Mouse (Mus musculus): ENCODE data around the gene Ccdc57. TPM values are rescaled to one million over a fixed set of nuclear protein-coding genes. Genes with fewer than 3 reads are reported as not detected.

Gene Ccdc57
- polyA plus RNA-seq, 1 experiment from 2014 or later = 1.3 TPM

- 12% methylated on average over 4 of the region's 4 CpGs for WGBS
- H3K27ac ChIP-seq (ENCODE audit: low read depth, low read length) = peak overlapping the region; percentile 15; the same call in 1 of the 2 replicates
- ATAC-seq = peak; percentile 65
These were observed 6.1 kb upstream of the Ccdc57 start for GRCm38 (mm10) chr11:120938795-120939194.

GRCm38 (mm10) chr11:120937976-120938375, 5.3 kb upstream of the Ccdc57 start:
- H3K27me3 ChIP-seq (replicated peaks; ENCODE audit: control insufficient read depth, insufficient read depth, low read length) = no peaks in the 10 kb centered on the region
- no peaks in the 10 kb centered on the region for H3K9me3 ChIP-seq (ENCODE audit: control insufficient read depth)
- no peak overlapping the region for H3K4me3 ChIP-seq (ENCODE audit: low read depth, low read length)
- H3K27ac ChIP-seq (ENCODE audit: low read depth, low read length) = no peak overlapping the region
- H3K4me2 ChIP-seq (replicated peaks; ENCODE audit: low read depth) = no peak overlapping the region
- TF ChIP-seq CTCF (IDR thresholded peaks at IDR 0.05; ENCODE audit: low read depth) = no peak
- no peaks in the 10 kb centered on the region for H3K4me1 ChIP-seq (replicated peaks; ENCODE audit: control insufficient read depth, insufficient read depth, low read length)
- no peak for ATAC-seq
- H3K9ac ChIP-seq (ENCODE audit: low read depth, low read length) = no peak overlapping the region
- WGBS = 94% methylated on average over 1 of the region's 1 CpGs
- no peaks in the 10 kb centered on the region for H3K36me3 ChIP-seq (ENCODE audit: control insufficient read depth, insufficient read depth)

More at GRCm38 (mm10) chr11:120938795-120939194, 6.1 kb upstream of the Ccdc57 start:
- Histone ChIP-seq H3K4me2 (replicated peaks; ENCODE audit: low read depth) (no peak overlapping the region), H3K4me3 (ENCODE audit: low read depth, low read length) (no peak overlapping the region), H3K36me3 (ENCODE audit: control insufficient read depth, insufficient read depth) (no peaks in the 10 kb centered on the region), H3K4me1 (replicated peaks; ENCODE audit: control insufficient read depth, insufficient read depth, low read length) (no peaks in the 10 kb centered on the region), H3K27me3 (replicated peaks; ENCODE audit: control insufficient read depth, insufficient read depth, low read length) (no peaks in the 10 kb centered on the region), H3K9me3 (ENCODE audit: control insufficient read depth) (no peaks in the 10 kb centered on the region), H3K9ac (ENCODE audit: low read depth, low read length) (no peak overlapping the region)
- no peak for TF ChIP-seq CTCF (IDR thresholded peaks at IDR 0.05; ENCODE audit: low read depth)

GRCm38 (mm10) chr11:120931479-120931878, 1.2 kb downstream of the Ccdc57 start:
- H3K27me3 ChIP-seq (replicated peaks; ENCODE audit: control insufficient read depth, insufficient read depth, low read length) = no peaks in the 10 kb centered on the region
- no peak overlapping the region for H3K4me3 ChIP-seq (ENCODE audit: low read depth, low read length)
- no peak overlapping the region for H3K27ac ChIP-seq (ENCODE audit: low read depth, low read length)
- no peak for TF ChIP-seq CTCF (IDR thresholded peaks at IDR 0.05; ENCODE audit: low read depth)
- H3K9ac ChIP-seq (ENCODE audit: low read depth, low read length) = no peak overlapping the region
- H3K4me2 ChIP-seq (replicated peaks; ENCODE audit: low read depth) = no peak overlapping the region
- H3K4me1 ChIP-seq (replicated peaks; ENCODE audit: control insufficient read depth, insufficient read depth, low read length) = no peaks in the 10 kb centered on the region
- ATAC-seq = no peak
- H3K9me3 ChIP-seq (ENCODE audit: control insufficient read depth) = no peaks in the 10 kb centered on the region
- WGBS = 94% methylated on average over 4 of the region's 4 CpGs
- H3K36me3 ChIP-seq (ENCODE audit: control insufficient read depth, insufficient read depth) = no peaks in the 10 kb centered on the region; the same call in 1 of the 2 replicates

- Histone ChIP-seq H3K9me3 (ENCODE audit: control insufficient read depth) (no peaks in the 10 kb centered on the region), H3K4me2 (replicated peaks; ENCODE audit: low read depth) (no peak overlapping the region), H3K27me3 (replicated peaks; ENCODE audit: control insufficient read depth, insufficient read depth, low read length) (no peaks in the 10 kb centered on the region), H3K9ac (ENCODE audit: low read depth, low read length) (no peak overlapping the region), H3K36me3 (ENCODE audit: control insufficient read depth, insufficient read depth) (no peaks in the 10 kb centered on the region; the same call in 1 of the 2 replicates), H3K4me1 (replicated peaks; ENCODE audit: control insufficient read depth, insufficient read depth, low read length) (no peaks in the 10 kb centered on the region), H3K4me3 (ENCODE audit: low read depth, low read length) (no peak overlapping the region), H3K27ac (ENCODE audit: low read depth, low read length) (no peak overlapping the region)
- no peak for TF ChIP-seq CTCF (IDR thresholded peaks at IDR 0.05; ENCODE audit: low read depth)
- WGBS = 90% methylated on average over 4 of the region's 4 CpGs
- ATAC-seq = no peak
These were observed 4.2 kb downstream of the Ccdc57 start for GRCm38 (mm10) chr11:120928468-120928867.

GRCm38 (mm10) chr11:120922528-120922927, 10.1 kb downstream of the Ccdc57 start:
- Histone ChIP-seq H3K4me1 (replicated peaks; ENCODE audit: control insufficient read depth, insufficient read depth, low read length) (no peaks in the 10 kb centered on the region), H3K36me3 (ENCODE audit: control insufficient read depth, insufficient read depth) (peaks cover 10% of the 10 kb centered on the region; the same call in 1 of the 2 replicates), H3K9ac (ENCODE audit: low read depth, low read length) (no peak overlapping the region), H3K27ac (ENCODE audit: low read depth, low read length) (no peak overlapping the region), H3K4me2 (replicated peaks; ENCODE audit: low read depth) (no peak overlapping the region), H3K27me3 (replicated peaks; ENCODE audit: control insufficient read depth, insufficient read depth, low read length) (no peaks in the 10 kb centered on the region), H3K4me3 (ENCODE audit: low read depth, low read length) (no peak overlapping the region), H3K9me3 (ENCODE audit: control insufficient read depth) (no peaks in the 10 kb centered on the region)
- no peak for ATAC-seq
- WGBS = 88% methylated on average over 3 of the region's 3 CpGs
- TF ChIP-seq CTCF (IDR thresholded peaks at IDR 0.05; ENCODE audit: low read depth) = no peak

GRCm38 (mm10) chr11:120917756-120918155, 14.9 kb downstream of the Ccdc57 start:
- Histone ChIP-seq H3K36me3 (ENCODE audit: control insufficient read depth, insufficient read depth) (peaks cover 13% of the 10 kb centered on the region; the same call in 1 of the 2 replicates), H3K4me2 (replicated peaks; ENCODE audit: low read depth) (no peak overlapping the region), H3K9me3 (ENCODE audit: control insufficient read depth) (no peaks in the 10 kb centered on the region), H3K4me3 (ENCODE audit: low read depth, low read length) (no peak overlapping the region), H3K9ac (ENCODE audit: low read depth, low read length) (no peak overlapping the region), H3K27ac (ENCODE audit: low read depth, low read length) (no peak overlapping the region), H3K4me1 (replicated peaks; ENCODE audit: control insufficient read depth, insufficient read depth, low read length) (no peaks in the 10 kb centered on the region), H3K27me3 (replicated peaks; ENCODE audit: control insufficient read depth, insufficient read depth, low read length) (no peaks in the 10 kb centered on the region)
- ATAC-seq = no peak
- WGBS = 93% methylated on average over 5 of the region's 5 CpGs
- no peak for TF ChIP-seq CTCF (IDR thresholded peaks at IDR 0.05; ENCODE audit: low read depth)

- 68% methylated on average over 3 of the region's 3 CpGs for WGBS
- Histone ChIP-seq H3K4me1 (replicated peaks; ENCODE audit: control insufficient read depth, insufficient read depth, low read length) (no peaks in the 10 kb centered on the region), H3K9ac (ENCODE audit: low read depth, low read length) (no peak overlapping the region), H3K27me3 (replicated peaks; ENCODE audit: control insufficient read depth, insufficient read depth, low read length) (no peaks in the 10 kb centered on the region), H3K4me3 (ENCODE audit: low read depth, low read length) (no peak overlapping the region), H3K4me2 (replicated peaks; ENCODE audit: low read depth) (no peak overlapping the region), H3K36me3 (ENCODE audit: control insufficient read depth, insufficient read depth) (peaks cover 13% of the 10 kb centered on the region; the same call in 1 of the 2 replicates), H3K9me3 (ENCODE audit: control insufficient read depth) (no peaks in the 10 kb centered on the region), H3K27ac (ENCODE audit: low read depth, low read length) (no peak overlapping the region)
- ATAC-seq = no peak
- no peak for TF ChIP-seq CTCF (IDR thresholded peaks at IDR 0.05; ENCODE audit: low read depth)
These were observed 16.2 kb downstream of the Ccdc57 start for GRCm38 (mm10) chr11:120916477-120916876.
